Mouse (Mus musculus): ENCODE results near the gene Cdh5.

Gene Cdh5

DNA sequence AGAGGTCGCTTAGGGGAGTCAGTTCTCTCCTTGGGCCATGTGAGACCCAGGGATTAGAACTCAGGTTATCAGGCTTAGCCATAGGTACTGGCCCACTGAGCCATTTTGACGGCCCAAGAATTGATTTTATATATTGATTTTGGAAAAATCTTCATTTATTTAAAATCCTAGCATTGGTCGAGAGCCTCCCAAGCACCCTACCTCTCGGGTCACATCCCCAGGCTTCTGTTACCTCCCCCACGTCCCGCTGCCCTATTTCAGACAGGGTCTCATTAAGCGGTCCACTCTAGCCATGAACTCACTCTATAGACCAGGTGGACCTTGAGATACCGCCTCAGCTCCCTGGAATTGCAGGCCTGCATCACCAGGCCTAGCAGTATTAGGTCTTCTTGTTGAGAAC lies 33.1 kb downstream of the Cdh5 start:
- no peak for DNase-seq (ENCODE audit: low spot score in 2 of 2)

DNA sequence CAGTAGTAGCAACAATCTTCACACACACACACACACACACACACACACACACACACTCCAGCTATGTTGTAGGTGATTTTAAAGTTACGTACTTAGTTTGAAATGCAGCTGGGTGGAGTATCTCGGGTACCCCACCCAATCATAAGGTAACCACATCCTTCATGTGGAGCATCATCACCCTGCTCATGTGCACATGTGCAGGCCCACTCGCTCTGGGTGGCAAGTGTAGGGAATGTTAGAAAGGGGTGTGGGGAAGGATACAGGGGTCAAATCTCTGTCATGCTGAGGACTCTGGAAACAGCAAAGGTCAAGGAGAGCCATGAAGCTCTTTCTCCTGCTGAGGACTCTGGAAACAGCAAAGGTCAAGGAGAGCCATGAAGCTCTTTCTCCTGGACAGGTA lies 34.9 kb downstream of the Cdh5 start:
- no peak for DNase-seq (ENCODE audit: low spot score in 2 of 2)

- no peak for DNase-seq (ENCODE audit: low spot score in 2 of 2)
Measured at GRCm38 (mm10) chr8:104137636-104138035, 36.2 kb downstream of the Cdh5 start.

- no peak for DNase-seq (ENCODE audit: low spot score in 2 of 2)
Measured at GRCm38 (mm10) chr8:104140611-104141010, 39.2 kb downstream of the Cdh5 start.

- DNase-seq (ENCODE audit: low spot score in 2 of 2) = no peak
Measured at GRCm38 (mm10) chr8:104142415-104142814, 41.0 kb downstream of the Cdh5 start.

DNA sequence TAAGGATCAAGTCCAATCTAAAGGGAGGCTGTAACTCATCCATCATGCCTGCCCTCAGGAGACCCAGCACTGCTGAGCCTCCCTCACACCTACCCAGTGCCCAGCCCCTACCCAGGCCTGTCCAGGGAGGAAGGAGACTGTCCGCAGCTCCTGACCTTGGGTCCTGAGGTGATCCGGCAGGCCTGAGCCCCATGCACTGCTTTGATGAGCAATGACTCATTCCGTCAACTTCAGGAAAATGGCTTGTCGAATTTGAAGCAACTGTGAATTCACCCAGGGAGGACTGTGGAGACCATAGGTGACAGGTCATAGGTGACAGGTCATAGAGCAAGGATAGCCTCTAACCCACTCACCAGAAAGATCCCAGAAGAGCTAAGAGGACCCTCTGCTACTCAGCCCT lies 42.0 kb downstream of the Cdh5 start:
- no peak for DNase-seq (ENCODE audit: low spot score in 2 of 2)

GRCm38 (mm10) chr8:104144434-104145216 lies 43.2 kb downstream of the Cdh5 start:
- DNase-seq (ENCODE audit: low spot score in 2 of 2) = no peak

- DNase-seq (ENCODE audit: low spot score in 2 of 2) = peak; percentile 66 to 78
Measured at GRCm38 (mm10) chr8:104145981-104146689, 44.7 kb downstream of the Cdh5 start.

DNA sequence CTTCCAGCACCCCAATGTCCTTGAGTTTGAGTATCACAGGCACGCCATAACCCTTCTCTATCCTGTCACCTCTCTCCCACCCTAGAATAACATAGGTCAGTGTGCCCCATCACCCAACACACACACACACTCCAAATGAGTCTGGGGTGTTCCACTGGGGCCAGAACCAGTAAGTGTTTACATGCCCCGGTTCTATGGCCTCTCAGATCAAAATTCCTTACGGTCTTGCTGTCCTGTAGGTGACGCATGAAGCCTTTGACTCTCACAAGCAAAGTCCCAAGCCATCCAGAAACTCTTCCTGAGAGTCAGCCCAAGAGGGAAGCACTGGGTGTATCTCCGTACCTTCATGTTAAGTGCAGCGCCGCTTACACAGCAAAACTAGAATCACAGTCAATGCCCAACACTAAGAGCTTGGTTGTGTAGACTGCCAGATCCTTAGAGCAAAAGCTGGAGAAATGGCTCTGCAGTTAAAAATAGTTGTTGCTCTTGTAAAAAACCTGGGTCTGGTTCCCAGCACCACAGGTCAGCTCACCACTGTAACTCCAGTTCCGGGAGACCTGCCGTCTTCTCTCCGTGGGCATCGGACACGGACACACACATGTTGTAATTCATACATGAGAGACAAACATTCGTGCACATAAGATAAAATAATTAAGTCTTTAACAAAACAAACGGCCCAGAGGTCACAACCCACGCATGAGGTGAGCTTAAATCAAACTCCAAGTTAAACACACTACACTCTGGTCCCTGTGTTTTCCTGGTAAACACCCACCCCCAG lies 45.5 kb downstream of the Cdh5 start:
- DNase-seq (ENCODE audit: low spot score in 2 of 2) = no peak

DNA sequence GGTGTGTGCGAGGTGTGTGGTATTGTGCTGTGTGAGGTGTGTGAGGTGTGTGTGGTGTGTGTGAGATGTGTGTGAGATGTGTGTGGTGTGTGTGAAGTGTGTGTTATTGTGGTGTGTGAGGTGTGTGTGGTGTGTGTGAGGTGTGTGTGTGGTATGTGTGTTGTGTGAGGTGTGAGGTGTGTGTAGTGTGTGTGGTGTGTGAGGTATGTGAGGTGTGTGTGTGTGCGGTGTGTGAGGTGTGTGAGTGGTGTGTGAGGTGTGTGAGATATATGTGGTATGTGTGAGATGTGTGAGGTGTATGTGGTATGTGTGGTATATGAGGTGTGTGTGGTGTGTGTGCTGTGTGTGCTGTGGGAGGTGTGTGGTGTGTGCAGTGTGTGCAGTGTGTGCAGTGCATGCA lies 46.5 kb downstream of the Cdh5 start:
- no peak for DNase-seq (ENCODE audit: low spot score in 2 of 2)

DNA sequence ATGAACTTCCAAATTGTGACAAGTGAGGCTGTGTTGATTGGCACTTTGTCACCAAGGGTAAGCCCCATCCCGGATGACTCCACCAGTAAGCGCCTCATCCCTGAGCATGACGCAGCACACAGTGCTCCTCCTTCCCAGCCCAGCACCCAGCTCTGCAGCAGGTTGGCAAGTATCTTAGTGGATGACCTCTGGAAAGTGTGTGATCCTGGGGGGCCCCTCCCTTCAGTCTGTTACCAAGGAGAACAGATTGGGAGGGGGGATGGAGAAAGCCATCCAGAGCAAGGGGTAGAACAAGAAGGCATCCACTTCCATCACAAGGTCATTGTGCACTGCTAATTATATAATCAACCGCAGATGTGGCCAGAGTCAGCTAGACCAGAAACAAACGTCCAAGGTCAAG lies 59.3 kb downstream of the Cdh5 start:
- DNase-seq (ENCODE audit: low spot score in 2 of 2) = no peak

GRCm38 (mm10) chr8:104169461-104169860 lies 68.0 kb downstream of the Cdh5 start:
- DNase-seq (ENCODE audit: low spot score in 2 of 2) = no peak

GRCm38 (mm10) chr8:104170118-104171049 lies 69.0 kb downstream of the Cdh5 start, which contains the start of gene Bean1:
Bean1 (plus strand) TSS chr8:104170442.
- DNase-seq (ENCODE audit: low spot score in 2 of 2) = no peak

DNA sequence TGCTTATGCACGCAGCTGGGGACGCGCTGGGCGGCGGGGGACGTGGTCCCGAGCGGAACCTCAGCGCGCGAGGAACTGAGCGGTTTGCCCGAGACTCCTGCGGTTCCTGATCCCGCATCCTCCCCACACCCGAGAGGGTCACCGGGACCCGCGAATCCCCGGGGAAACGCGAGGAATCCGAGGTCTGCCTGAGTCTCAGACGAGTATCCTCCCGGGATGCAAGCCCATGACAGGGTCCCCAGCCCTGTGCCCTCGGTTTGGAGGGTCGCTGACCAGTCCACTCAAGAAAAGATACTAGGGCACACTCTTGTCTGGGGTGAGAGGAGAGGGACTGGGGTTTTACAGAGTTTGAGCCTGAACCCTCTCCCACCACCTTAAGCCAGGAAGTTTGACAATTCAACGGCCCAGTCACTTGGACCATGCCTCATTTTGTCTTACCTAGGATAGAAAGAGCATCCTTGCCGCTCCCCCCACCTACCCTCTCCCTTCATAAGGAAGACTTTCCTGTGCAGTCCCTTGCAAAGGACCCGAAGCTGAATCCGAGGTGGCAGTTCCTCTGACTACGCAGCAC lies 69.7 kb downstream of the Cdh5 start:
- DNase-seq (ENCODE audit: low spot score in 2 of 2) = no peak

- no peak for DNase-seq (ENCODE audit: low spot score in 2 of 2)
Measured at GRCm38 (mm10) chr8:104172420-104172819, 71.0 kb downstream of the Cdh5 start.

GRCm38 (mm10) chr8:104175848-104176527 lies 74.6 kb downstream of the Cdh5 start:
- no peak for DNase-seq (ENCODE audit: low spot score in 2 of 2)

DNA sequence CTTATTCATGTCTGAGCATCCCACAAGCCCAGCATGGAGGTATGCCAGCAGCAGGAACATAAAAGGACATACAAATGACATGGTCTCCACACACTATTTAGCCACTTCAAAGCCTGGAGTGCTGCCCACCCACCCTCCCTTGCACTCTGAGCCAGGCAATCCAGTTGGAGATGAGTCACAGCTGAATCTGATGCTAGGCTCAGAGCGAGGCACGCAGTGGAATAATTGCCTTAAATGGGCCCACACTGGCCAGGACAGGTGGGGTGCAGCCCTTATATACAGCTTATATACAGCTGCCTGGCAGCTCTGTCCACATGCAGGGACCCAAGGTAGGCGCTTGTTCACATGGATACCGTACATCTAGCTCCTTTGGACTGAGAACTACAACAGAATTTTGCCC lies 75.6 kb downstream of the Cdh5 start:
- DNase-seq (ENCODE audit: low spot score in 2 of 2) = no peak

GRCm38 (mm10) chr8:104184905-104185304 lies 83.5 kb downstream of the Cdh5 start:
- no peak for DNase-seq (ENCODE audit: low spot score in 2 of 2)

GRCm38 (mm10) chr8:104186827-104187226 lies 85.4 kb downstream of the Cdh5 start:
- DNase-seq (ENCODE audit: low spot score in 2 of 2) = no peak

DNA sequence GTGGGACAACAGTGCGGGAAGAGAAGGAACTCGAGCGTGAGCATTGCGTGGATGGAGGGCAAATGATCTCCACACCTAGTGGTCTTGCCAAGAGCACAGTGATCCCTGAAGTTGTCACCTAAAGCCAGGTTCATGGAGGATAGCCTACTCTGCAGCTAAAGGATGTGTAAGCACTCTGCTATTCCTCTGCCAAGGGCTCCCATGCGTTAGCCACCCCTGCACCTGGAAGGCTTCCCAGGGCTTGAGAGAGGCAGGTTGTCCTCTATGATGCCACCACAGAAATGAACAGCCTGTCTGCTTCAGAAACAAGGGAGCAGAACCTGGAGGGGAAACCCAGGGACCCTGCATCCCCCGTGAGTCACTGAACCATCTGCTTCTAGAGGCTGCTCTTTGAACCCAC lies 86.2 kb downstream of the Cdh5 start:
- DNase-seq (ENCODE audit: low spot score in 2 of 2) = no peak
